Mouse (Mus musculus) kidney, postnatal 0 days (tissue): ENCODE results near the gene Ctu2. TPM values are rescaled to one million over a fixed set of nuclear protein-coding genes. Genes with fewer than 3 reads are reported as not detected.
A peak's percentile ranks its signal among the peaks of the same experiment; 100 is the strongest.

Experiments
- ATAC-seq: fragments of 200-750 bp; cut with Nextera tagmentation; replicated peaks from 2 replicates; pipeline ENCODE4 v1.8.0; 2017; ENCODE audit warnings: low read depth, moderate number of reproducible peaks, moderate TSS enrichment, moderate library complexity; ENCODE audit not compliant: low FRiP score
- DNase-seq: peaks from one replicate; pipeline ENCODE4 v3.0.0-alpha.2; 2016; ENCODE audit warnings: low spot score
- H3K27ac ChIP-seq: fragments of 300-500 bp; sonication (generic); 2 replicates; pipeline ENCODE4 v1.5.1; 2014; ENCODE audit warnings: mild to moderate bottlenecking
- H3K27me3 ChIP-seq: fragments of 300-500 bp; sonication (generic); 2 replicates; pipeline ENCODE4 v1.6.1; 2014; ENCODE audit warnings: low read length, mixed read lengths; ENCODE audit not compliant: insufficient read depth
- H3K36me3 ChIP-seq: fragments of 300-500 bp; sonication (generic); 2 replicates; pipeline ENCODE4 v1.6.1; 2014; ENCODE audit warnings: low read length, mixed read lengths; ENCODE audit not compliant: insufficient read depth
- H3K4me1 ChIP-seq: fragments of 300-500 bp; sonication (generic); replicated peaks from 2 replicates; pipeline ENCODE4 v1.6.1; 2014; ENCODE audit warnings: antibody characterized with exemption, low read length, mixed read lengths; ENCODE audit not compliant: insufficient read depth
- H3K4me2 ChIP-seq: fragments of 300-500 bp; sonication (generic); 2 replicates; pipeline ENCODE4 v1.6.1; 2014; ENCODE audit warnings: mild to moderate bottlenecking, low read length, moderate library complexity, mixed read lengths
- H3K4me3 ChIP-seq: fragments of 300-500 bp; sonication (generic); replicated peaks from 2 replicates; pipeline ENCODE4 v1.5.1; 2014; ENCODE audit warnings: low read depth, low read length
- H3K9ac ChIP-seq: fragments of 300-500 bp; sonication (generic); 2 replicates; pipeline ENCODE4 v1.6.1; 2014; ENCODE audit warnings: low read depth, low read length
- H3K9me3 ChIP-seq: fragments of 300-500 bp; sonication (generic); replicated peaks from 2 replicates; pipeline ENCODE4 v1.6.1; 2016; ENCODE audit warnings: low read length, inconsistent platforms, mixed read lengths
- CTCF ChIP-seq: IDR thresholded peaks from 2 replicates; pipeline ENCODE4 v1.5.1; 2016; ENCODE audit warnings: antibody characterized with exemption, low read depth, mild to moderate bottlenecking, moderate library complexity
- WGBS: fragments of 180-500 bp; shearing (Covaris S2); extraction: QIAGEN DNeasy Blood & Tissue Kit; methylation state at CpG from one replicate; pipeline ENCODE4 v1.1.7; 2014; 5-methylcytosine and 5-hydroxymethylcytosine counted together
- polyA plus RNA-seq: library from polyadenylated mRNA; unstranded; fragments of >200 nt; fragmentation: Nextera tagmentation; extraction: Ambion mirVana; gene quantifications from 2 replicates; pipeline ENCODE4 v1.2.1, GENCODE M21; 2015

Ctu2 gene
- polyA plus RNA-seq, 1 experiment from 2014 or later, result 44.5 TPM

- H3K9ac ChIP-seq, result no peak overlapping the region
- H3K27ac ChIP-seq, result no peak overlapping the region
- no peak for ATAC-seq
- H3K4me2 ChIP-seq, result no peak overlapping the region
- peaks cover 13% of the 10 kb centered on the region; the same call in 1 of the 2 replicates for H3K4me1 ChIP-seq
- H3K27me3 ChIP-seq, result peaks cover 16% of the 10 kb centered on the region
- no peak for DNase-seq
- no peaks in the 10 kb centered on the region for H3K36me3 ChIP-seq
- H3K9me3 ChIP-seq, result no peaks in the 10 kb centered on the region
- TF ChIP-seq CTCF, result no peak
- WGBS, result 68% methylated on average over 11 of the region's 11 CpGs
- no peak overlapping the region for H3K4me3 ChIP-seq
Measured at GRCm38 (mm10) chr8:122457171-122457570, 18.8 kb upstream of the Ctu2 start.

GRCm38 (mm10) chr8:122459218-122459900 lies 16.6 kb upstream of the Ctu2 start:
- H3K4me2 ChIP-seq, result no peak overlapping the region
- H3K4me3 ChIP-seq, result no peak overlapping the region
- ATAC-seq, result no peak
- H3K4me1 ChIP-seq, result peaks cover 13% of the 10 kb centered on the region; the same call in 1 of the 2 replicates
- TF ChIP-seq CTCF, result peak; percentile 63
- DNase-seq, result no peak
- 62% methylated on average over 6 of the region's 6 CpGs for WGBS
- no peak overlapping the region for H3K9ac ChIP-seq
- no peaks in the 10 kb centered on the region for H3K9me3 ChIP-seq
- no peaks in the 10 kb centered on the region for H3K36me3 ChIP-seq
- peaks cover 16% of the 10 kb centered on the region for H3K27me3 ChIP-seq
- H3K27ac ChIP-seq, result no peak overlapping the region

- peak overlapping the region; percentile 66 for H3K4me2 ChIP-seq
- H3K9ac ChIP-seq, result peak overlapping the region; percentile 43; the same call in 1 of the 2 replicates
- ATAC-seq, result 0 out of 2 replicates have a peak, but pooled peaks have one; percentile 1
- no peak overlapping the region for H3K27ac ChIP-seq
- H3K36me3 ChIP-seq, result no peaks in the 10 kb centered on the region
- TF ChIP-seq CTCF, result no peak
- H3K9me3 ChIP-seq, result no peaks in the 10 kb centered on the region
- DNase-seq, result no peak
- peaks cover 13% of the 10 kb centered on the region; the same call in 1 of the 2 replicates for H3K4me1 ChIP-seq
- peaks cover 16% of the 10 kb centered on the region for H3K27me3 ChIP-seq
- WGBS, result 26% methylated on average over 7 of the region's 7 CpGs
- H3K4me3 ChIP-seq, result peak overlapping the region; percentile 27; the same call in 1 of the 2 replicates
Measured at GRCm38 (mm10) chr8:122459990-122460389, 16.0 kb upstream of the Ctu2 start.

- H3K36me3 ChIP-seq, result no peaks in the 10 kb centered on the region
- H3K27ac ChIP-seq, result no peak within 1 kb of the TSS
- peaks cover 16% of the 10 kb centered on the region for H3K27me3 ChIP-seq
- peaks cover 13% of the 10 kb centered on the region; the same call in 1 of the 2 replicates for H3K4me1 ChIP-seq
- TF ChIP-seq CTCF, result no peak
- H3K9me3 ChIP-seq, result no peaks in the 10 kb centered on the region
- peak; percentile 54 for DNase-seq
- peak within 1 kb of the TSS; percentile 66 for H3K4me2 ChIP-seq
- peak; percentile 90 for ATAC-seq
- H3K9ac ChIP-seq, result peak within 1 kb of the TSS; percentile 43
- H3K4me3 ChIP-seq, result peak within 1 kb of the TSS; percentile 27
- WGBS, result 2% methylated on average over 49 of the region's 56 CpGs
Measured at GRCm38 (mm10) chr8:122460524-122461472, 15.1 kb upstream of the Ctu2 start, which contains the start of gene Snai3. TSS of gene Snai3 (minus strand) at chr8:122460733.

- peaks cover 13% of the 10 kb centered on the region; the same call in 1 of the 2 replicates for H3K4me1 ChIP-seq
- H3K9ac ChIP-seq, result no peak overlapping the region
- H3K4me3 ChIP-seq, result no peak overlapping the region
- no peak overlapping the region for H3K4me2 ChIP-seq
- H3K27ac ChIP-seq, result no peak overlapping the region
- ATAC-seq (no peak), DNase-seq (no peak)
- no peak for TF ChIP-seq CTCF
- peaks cover 16% of the 10 kb centered on the region for H3K27me3 ChIP-seq
- peaks cover 3% of the 10 kb centered on the region; the same call in 1 of the 2 replicates for H3K36me3 ChIP-seq
- H3K9me3 ChIP-seq, result no peaks in the 10 kb centered on the region
- WGBS, result 65% methylated on average over 11 of the region's 11 CpGs
Measured at GRCm38 (mm10) chr8:122461473-122462148, 14.3 kb upstream of the Ctu2 start.
